Mouse (Mus musculus) lung, embryonic 14.5 days (tissue): ENCODE data around the gene Gm17361. TPM values are rescaled to one million over a fixed set of nuclear protein-coding genes. Genes with fewer than 3 reads are reported as not detected.
"Not testable (repeated sequence)": the region's sequence is repeated elsewhere in the genome, so short reads cannot be mapped to it uniquely, and the experiment has no call there.

Experiments used
- ATAC-seq: fragments of 200-750 bp; cut with Nextera tagmentation; 2 replicates; pipeline ENCODE4 v1.8.0; 2017; ENCODE audit warnings: mild to moderate bottlenecking, moderate TSS enrichment, moderate library complexity; ENCODE audit not compliant: insufficient read depth
- DNase-seq: peaks from one replicate; pipeline ENCODE4 v3.0.0-alpha.2; 2015
- H3K27ac ChIP-seq: fragments of 300-500 bp; sonication (generic); 2 replicates; pipeline ENCODE4 v1.5.1; 2014; ENCODE audit warnings: low read depth, mild to moderate bottlenecking, moderate library complexity
- H3K27me3 ChIP-seq: fragments of 300-500 bp; sonication (generic); 2 replicates; pipeline ENCODE4 v1.6.1; 2014; ENCODE audit warnings: low read length, control low read depth; ENCODE audit not compliant: insufficient read depth
- H3K36me3 ChIP-seq: fragments of 300-500 bp; sonication (generic); 2 replicates; pipeline ENCODE4 v1.6.1; 2014; ENCODE audit warnings: control low read depth; ENCODE audit not compliant: insufficient read depth
- H3K4me1 ChIP-seq: fragments of 300-500 bp; sonication (generic); 2 replicates; pipeline ENCODE4 v1.6.1; 2014; ENCODE audit warnings: antibody characterized with exemption, control low read depth; ENCODE audit not compliant: insufficient read depth
- H3K4me2 ChIP-seq: fragments of 300-500 bp; sonication (generic); 2 replicates; pipeline ENCODE4 v1.6.1; 2014; ENCODE audit warnings: mild to moderate bottlenecking
- H3K4me3 ChIP-seq: fragments of 300-500 bp; sonication (generic); 2 replicates; pipeline ENCODE4 v1.5.1; 2014; ENCODE audit warnings: low read depth, low read length
- H3K9ac ChIP-seq: fragments of 300-500 bp; sonication (generic); 2 replicates; pipeline ENCODE4 v1.6.1; 2014
- H3K9me3 ChIP-seq: fragments of 300-500 bp; sonication (generic); 2 replicates; pipeline ENCODE4 v1.6.1; 2016; ENCODE audit warnings: low read depth, low read length, control low read depth
- WGBS: fragments of 180-500 bp; shearing (Covaris S2); extraction: QIAGEN DNeasy Blood & Tissue Kit; methylation state at CpG from one replicate; pipeline ENCODE4 v1.1.7; 2014; 5-methylcytosine and 5-hydroxymethylcytosine counted together
- polyA plus RNA-seq: library from polyadenylated mRNA; unstranded; fragments of >200 nt; fragmentation: Nextera tagmentation; extraction: Ambion mirVana; gene quantifications from 2 replicates; pipeline ENCODE4 v1.2.1, GENCODE M21; 2014

Gm17361 gene
- not detected in 2 replicates for polyA plus RNA-seq

DNA sequence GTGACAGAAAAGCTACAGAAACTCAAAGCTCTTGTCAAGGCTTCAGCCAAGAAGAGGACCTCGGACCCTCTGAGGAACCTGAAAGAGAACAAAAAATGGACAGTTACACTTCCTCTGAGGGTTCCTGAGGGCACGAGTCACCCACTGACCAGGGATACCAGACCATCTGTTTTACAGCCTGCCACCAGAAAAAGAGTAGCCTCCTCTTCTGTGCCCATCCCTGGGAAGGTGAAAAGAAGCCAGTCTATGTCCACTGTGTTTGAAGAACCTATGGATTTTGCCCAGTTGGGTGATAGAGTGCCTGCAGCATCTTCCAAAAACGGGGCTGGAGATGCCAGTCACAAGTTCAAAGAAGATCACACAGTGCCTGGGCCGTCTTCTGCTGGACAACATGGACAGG is at the start of gene Gm17361:
Gm17361 (plus strand) TSS at position 301 of the 400 bp plus-strand sequence.
- not testable (repeated sequence) for DNase-seq, H3K27ac ChIP-seq

More for the DNA sequence above, at the start of gene Gm17361:
- H3K36me3 ChIP-seq, H3K4me3 ChIP-seq, H3K9ac ChIP-seq, H3K27me3 ChIP-seq, ATAC-seq, H3K4me2 ChIP-seq, H3K4me1 ChIP-seq, H3K9me3 ChIP-seq: not testable (repeated sequence)
- WGBS, result no CpG with 5 or more reads among the region's 4 CpGs
